In genomic region chr12:112589491-112590191, GRCm38 (mm10) we compare ENCODE assay signal across 8 mouse cellular contexts. TPM values are rescaled to one million over a fixed set of nuclear protein-coding genes. Genes with fewer than 3 reads are reported as not detected.
A peak's percentile ranks its signal among the peaks of the same experiment; 100 is the strongest.
DNase-seq lines count a peak whose midpoint lies in the region; ATAC-seq and TF ChIP-seq lines count a peak whose summit lies in the region.

No protein-coding gene starts in this region.

- H3K4me1 ChIP-seq in heart, postnatal 0 days (ENCODE audit: control insufficient read depth, insufficient read depth) = peaks cover 51% of the 10 kb centered on the region
- peaks cover 20 to 38% of the 10 kb centered on the region in 2 experiments for H3K4me1 ChIP-seq in MEL (ENCODE audit: control insufficient read depth in 1 of 2, insufficient read depth in 2 of 2, low read length in 2 of 2)
- peaks cover 6% of the 10 kb centered on the region; the same call in 1 of the 2 replicates for H3K4me1 ChIP-seq in forebrain, postnatal 0 days (ENCODE audit: insufficient read depth)
- peaks cover 46% of the 10 kb centered on the region for H3K4me1 ChIP-seq in midbrain, embryonic 10.5 days

- no peaks in the 10 kb centered on the region for H3K9me3 ChIP-seq in heart, postnatal 0 days (replicated peaks; ENCODE audit: control insufficient read depth, low read length)
- no peaks in the 10 kb centered on the region for H3K9me3 ChIP-seq in MEL (replicated peaks; ENCODE audit: insufficient read depth, low read length)
- no peaks in the 10 kb centered on the region for H3K9me3 ChIP-seq in forebrain, postnatal 0 days (ENCODE audit: low read length)
- H3K9me3 ChIP-seq in midbrain, embryonic 10.5 days (replicated peaks) = no peaks in the 10 kb centered on the region

- H3K4me2 ChIP-seq in heart, postnatal 0 days (ENCODE audit: low read depth, low read length) = peak overlapping the region; percentile 91
- peak overlapping the region; percentile 90 for H3K4me2 ChIP-seq in forebrain, postnatal 0 days (ENCODE audit: low read depth)

- DNase-seq in heart, postnatal 0 days (ENCODE audit: low spot score) = no peak
- no peak for DNase-seq in heart, adult 11 months
- DNase-seq in MEL (ENCODE audit: low read depth, low spot score) (no peak), adipocyte (ENCODE audit: low spot score) (no peak)
- DNase-seq in forebrain, postnatal 0 days = no peak
- no peak for DNase-seq in midbrain, embryonic 10.5 days (ENCODE audit: low spot score)
- DNase-seq in urinary bladder, adult 18-20 months (ENCODE audit: low spot score in 2 of 2) = no peak

- no peak overlapping the region for H3K27ac ChIP-seq in heart, postnatal 0 days (ENCODE audit: low read depth)
- H3K27ac ChIP-seq in MEL (ENCODE audit: control insufficient read depth, low read depth, low read length) = no peak overlapping the region
- H3K27ac ChIP-seq in forebrain, postnatal 0 days (ENCODE audit: low read depth, low read length) = no peak overlapping the region
- peak overlapping the region; percentile 77; the same call in 1 of the 2 replicates for H3K27ac ChIP-seq in midbrain, embryonic 10.5 days (replicated peaks)

- TF ChIP-seq CTCF in heart, postnatal 0 days (IDR thresholded peaks at IDR 0.05; ENCODE audit: low read depth) = no peak
- TF ChIP-seq CTCF in MEL (IDR thresholded peaks at IDR 0.05 in 2 of 3, conservative IDR thresholded peaks at IDR 0.05 in 1 of 3; ENCODE audit: control insufficient read depth in 1 of 3, insufficient read depth in 1 of 3, low read depth in 2 of 3, low read length in 3 of 3, poor library complexity in 1 of 3, severe bottlenecking in 1 of 3) = no peak
- TF ChIP-seq CTCF in forebrain, postnatal 0 days (IDR thresholded peaks at IDR 0.05; ENCODE audit: low read depth) = no peak

- H3K36me3 ChIP-seq in heart, postnatal 0 days (replicated peaks; ENCODE audit: control insufficient read depth, insufficient read depth, low read length) = no peaks in the 10 kb centered on the region
- H3K36me3 ChIP-seq in MEL (ENCODE audit: control insufficient read depth in 1 of 2, insufficient read depth in 2 of 2, low read length in 2 of 2) = peaks cover 0 to 19% of the 10 kb centered on the region in 2 experiments; a peak in 2 of 4 replicates
- no peaks in the 10 kb centered on the region for H3K36me3 ChIP-seq in forebrain, postnatal 0 days (ENCODE audit: insufficient read depth)
- no peaks in the 10 kb centered on the region for H3K36me3 ChIP-seq in midbrain, embryonic 10.5 days

- no peak for TF ChIP-seq RAD21 in MEL (IDR thresholded peaks at IDR 0.05; ENCODE audit: low read depth, low read length)

- no peak for TF ChIP-seq POLR2A in MEL (IDR thresholded peaks at IDR 0.05; ENCODE audit: control insufficient read depth in 1 of 2, insufficient read depth in 1 of 2, low read depth in 1 of 2, low read length in 2 of 2, poor library complexity in 1 of 2)

- WGBS in heart, postnatal 0 days = 64% methylated on average over 8 of the region's 8 CpGs
- 60% methylated on average over 8 of the region's 8 CpGs for WGBS in forebrain, postnatal 0 days
- 64% methylated on average over 8 of the region's 8 CpGs for WGBS in midbrain, embryonic 10.5 days

- TF ChIP-seq EP300 in heart, postnatal 0 days (IDR thresholded peaks at IDR 0.05; ENCODE audit: low read depth) = no peak
- peak in 1 of 2 experiments; percentile 50; a peak in 1 of 4 replicates for TF ChIP-seq EP300 in MEL (IDR thresholded peaks at IDR 0.05; ENCODE audit: low read depth in 1 of 2, low read length in 2 of 2)

- H3K9ac ChIP-seq in heart, postnatal 0 days (replicated peaks; ENCODE audit: low read depth, low read length) = no peak overlapping the region
- H3K9ac ChIP-seq in MEL (ENCODE audit: control insufficient read depth, low read depth, low read length, poor library complexity, severe bottlenecking) = peak overlapping the region; percentile 79
- H3K9ac ChIP-seq in forebrain, postnatal 0 days = no peak overlapping the region; the same call in 1 of the 2 replicates

- peak overlapping the region; percentile 61 for H3K4me3 ChIP-seq in heart, postnatal 0 days (ENCODE audit: low read depth, low read length)
- H3K4me3 ChIP-seq in MEL (ENCODE audit: control insufficient read depth in 1 of 2, insufficient read depth in 1 of 2, low read depth in 2 of 2, low read length in 2 of 2) = peak overlapping the region; percentile 61 to 77
- peak overlapping the region; percentile 49 for H3K4me3 ChIP-seq in forebrain, postnatal 0 days (ENCODE audit: low read depth, low read length)
- H3K4me3 ChIP-seq in midbrain, embryonic 10.5 days = peak overlapping the region; percentile 65

- ATAC-seq in heart, postnatal 0 days (ENCODE audit: insufficient read depth, low read depth) = no peak
- ATAC-seq in forebrain, postnatal 0 days = no peak
- no peak for ATAC-seq in CD4-positive, CD25-positive, alpha-beta regulatory T cell, adult 4 months

- peaks cover 10% of the 10 kb centered on the region; the same call in 1 of the 2 replicates for H3K27me3 ChIP-seq in heart, postnatal 0 days (ENCODE audit: control insufficient read depth, insufficient read depth, low read length)
- no peaks in the 10 kb centered on the region for H3K27me3 ChIP-seq in MEL (ENCODE audit: control insufficient read depth in 1 of 2, insufficient read depth in 2 of 2, low read length in 2 of 2)
- H3K27me3 ChIP-seq in forebrain, postnatal 0 days (ENCODE audit: insufficient read depth, low read length) = 0 out of 2 replicates have a peak, but pooled peaks cover 3% of the 10 kb centered on the region
- H3K27me3 ChIP-seq in midbrain, embryonic 10.5 days (ENCODE audit: low read depth, poor library complexity, severe bottlenecking) = peaks cover 79% of the 10 kb centered on the region

- H3K79me2 ChIP-seq in MEL (ENCODE audit: control insufficient read depth, insufficient read depth, low read length, poor library complexity) = peaks cover 33% of the 10 kb centered on the region

TF ChIP-seq in MEL, 35 proteins besides CTCF, POLR2A, EP300 and RAD21:
- TF ChIP-seq GATA1 (IDR thresholded peaks at IDR 0.05; ENCODE audit: low read depth, low read length) (no peak), HCFC1 (IDR thresholded peaks at IDR 0.05; ENCODE audit: low read depth, low read length) (no peak), UBTF (IDR thresholded peaks at IDR 0.05; ENCODE audit: borderline replicate concordance, insufficient read depth, low read depth, low read length) (0 out of 2 replicates have a peak, but pooled peaks have one; percentile 43), MAX (IDR thresholded peaks at IDR 0.05; ENCODE audit: low read length) (no peak), TCF12 (IDR thresholded peaks at IDR 0.05; ENCODE audit: low read depth, low read length) (0 out of 2 replicates have a peak, but pooled peaks have one; percentile 13), RCOR1 (IDR thresholded peaks at IDR 0.05; ENCODE audit: low read depth, low read length) (no peak), TBP (IDR thresholded peaks at IDR 0.05; ENCODE audit: low read depth, low read length) (no peak; the same call in 1 of the 2 replicates), SIN3A (IDR thresholded peaks at IDR 0.05; ENCODE audit: low read length) (no peak), ZNF384 (IDR thresholded peaks at IDR 0.05; ENCODE audit: low read depth, low read length) (peak; percentile 90), USF1 (IDR thresholded peaks at IDR 0.05; ENCODE audit: low read depth, low read length) (no peak), NRF1 (IDR thresholded peaks at IDR 0.05; ENCODE audit: insufficient read depth, low read depth, low read length, poor library complexity, severe bottlenecking) (no peak), ETS1 (IDR thresholded peaks at IDR 0.05; ENCODE audit: low read depth, low read length) (no peak), USF2 (IDR thresholded peaks at IDR 0.05; ENCODE audit: borderline replicate concordance in 1 of 2, insufficient read depth in 1 of 2, low read depth in 1 of 2, low read length in 2 of 2) (no peak)
TF ChIP-seq in MEL: peak in this region for 3.

RNA-seq across cellular contexts. Expression of gene Inf2, which starts 1.1 kb away (rescaled TPM):
- total RNA-seq in heart, postnatal 0 days (2014; rRNA removed; ENCODE audit: low replicate concordance) = 15.1 and 17.1 TPM in 2 replicates
- 1.8 and 2.7 TPM in 2 replicates for polyA plus RNA-seq in heart, postnatal 0 days (2015; fragmentation: Nextera tagmentation; extraction: Ambion mirVana)
- total RNA-seq in MEL (2012; rRNA removed) = 23.2 and 26.1 TPM in 2 replicates
- 100 to 1,000 TPM in 1 of 2 experiments, 10 to 100 TPM in 1; 55.7 to 122 TPM for polyA plus RNA-seq in MEL (2012; ENCODE audit: insufficient read depth in 1 of 2, insufficient read length in 2 of 2, low read depth in 1 of 2, low replicate concordance in 2 of 2, missing spikeins in 1 of 2)
- total RNA-seq in forebrain, postnatal 0 days (2014; rRNA removed) = 9.8 and 10.8 TPM in 2 replicates
- polyA plus RNA-seq in forebrain, postnatal 0 days (2015; fragmentation: Nextera tagmentation; extraction: Ambion mirVana) = 1.1 and 1.2 TPM in 2 replicates
- polyA plus RNA-seq in midbrain, embryonic 10.5 days (2016; fragmentation: Nextera tagmentation; extraction: Ambion mirVana) = 1.7 and 1.8 TPM in 2 replicates
- 10 to 100 TPM in 1 of 2 experiments, 1 to 10 TPM in 1; 9.1 to 12.2 TPM for polyA plus RNA-seq in CD4-positive, CD25-positive, alpha-beta regulatory T cell, adult 4 months (2017; shearing (Covaris generic))

RNA-seq across cellular contexts. Expression of gene Adssl1, which starts 30.2 kb away (rescaled TPM):
- 86.8 and 106 TPM in 2 replicates for total RNA-seq in heart, postnatal 0 days (2014; rRNA removed; ENCODE audit: low replicate concordance)
- 159 and 176 TPM in 2 replicates for polyA plus RNA-seq in heart, postnatal 0 days (2015; fragmentation: Nextera tagmentation; extraction: Ambion mirVana)
- 36.0 and 58.2 TPM in 2 replicates for total RNA-seq in MEL (2012; rRNA removed)
- 10 to 100 TPM in 1 of 2 experiments, not detected in 1; 63.9 TPM for polyA plus RNA-seq in MEL (2012; ENCODE audit: insufficient read depth in 1 of 2, insufficient read length in 2 of 2, low read depth in 1 of 2, low replicate concordance in 2 of 2, missing spikeins in 1 of 2)
- 1.8 and 2.2 TPM in 2 replicates for total RNA-seq in forebrain, postnatal 0 days (2014; rRNA removed)
- polyA plus RNA-seq in forebrain, postnatal 0 days (2015; fragmentation: Nextera tagmentation; extraction: Ambion mirVana) = 3.4 and 4.7 TPM in 2 replicates
- polyA plus RNA-seq in midbrain, embryonic 10.5 days (2016; fragmentation: Nextera tagmentation; extraction: Ambion mirVana) = 2.9 and 3.4 TPM in 2 replicates
- 1 to 10 TPM; 2.0 to 2.3 TPM for polyA plus RNA-seq in CD4-positive, CD25-positive, alpha-beta regulatory T cell, adult 4 months (2017; shearing (Covaris generic))

RNA-seq across cellular contexts. Expression of gene Siva1, which starts 54.8 kb away (rescaled TPM):
- 92.0 and 107 TPM in 2 replicates for total RNA-seq in heart, postnatal 0 days (2014; rRNA removed; ENCODE audit: low replicate concordance)
- polyA plus RNA-seq in heart, postnatal 0 days (2015; fragmentation: Nextera tagmentation; extraction: Ambion mirVana) = 62.2 and 71.1 TPM in 2 replicates
- total RNA-seq in MEL (2012; rRNA removed) = 591 and 659 TPM in 2 replicates
- polyA plus RNA-seq in MEL (2012; ENCODE audit: insufficient read depth in 1 of 2, insufficient read length in 2 of 2, low read depth in 1 of 2, low replicate concordance in 2 of 2, missing spikeins in 1 of 2) = 100 to 1,000 TPM in 1 of 2 experiments, not detected in 1; 531 TPM
- total RNA-seq in forebrain, postnatal 0 days (2014; rRNA removed) = 28.0 and 31.4 TPM in 2 replicates
- 50.5 and 61.5 TPM in 2 replicates for polyA plus RNA-seq in forebrain, postnatal 0 days (2015; fragmentation: Nextera tagmentation; extraction: Ambion mirVana)
- 306 and 361 TPM in 2 replicates for polyA plus RNA-seq in midbrain, embryonic 10.5 days (2016; fragmentation: Nextera tagmentation; extraction: Ambion mirVana)
- polyA plus RNA-seq in CD4-positive, CD25-positive, alpha-beta regulatory T cell, adult 4 months (2017; shearing (Covaris generic)) = 10 to 100 TPM; 30.9 to 37.1 TPM

Comparison
In these comparisons a context has a peak if more than half of its experiments do, and no peak if none do; other contexts are left out.
1. RNA of gene Inf2, which starts 1.1 kb away (polyA plus RNA-seq): 55.7 to 122 TPM in MEL; 9.1 to 12.2 TPM in CD4-positive, CD25-positive, alpha-beta regulatory T cell, adult 4 months, 1.8 to 2.7 TPM in heart, postnatal 0 days, 1.7 to 1.8 TPM in midbrain, embryonic 10.5 days and 1.1 to 1.2 TPM in forebrain, postnatal 0 days; every median in the first group is over 4 times any median in the second.
2. Peak in every context shown above with its lines, with median percentiles within 50 percentile points of each other: H3K4me3 ChIP-seq.